Mouse (Mus musculus): ENCODE measurements around the gene Midn. TPM values are rescaled to one million over a fixed set of nuclear protein-coding genes. Genes with fewer than 3 reads are reported as not detected.

The Midn gene
- polyA plus RNA-seq, 1 experiment: 62.7 TPM

Other genes with a start within 250 kb of the Midn start
- gene Med16, start 239.3 kb upstream of the Midn start, polyA plus RNA-seq (2012; rRNA removed): 28.6 and 36.5 TPM in 2 replicates
- not detected in 2 replicates for gene Gm26602, start 237.4 kb upstream of the Midn start, polyA plus RNA-seq (2012; rRNA removed)
- 1.9 and 3.0 TPM in 2 replicates for gene Kiss1r, start 231.3 kb upstream of the Midn start, polyA plus RNA-seq (2012; rRNA removed)
- gene R3hdm4, start 227.1 kb upstream of the Midn start, polyA plus RNA-seq (2012; rRNA removed): 92.4 and 94.6 TPM in 2 replicates
- gene Arid3a, start 221.2 kb upstream of the Midn start, polyA plus RNA-seq (2012; rRNA removed): 3.6 and 9.1 TPM in 2 replicates
- 29.6 and 40.8 TPM in 2 replicates for gene Wdr18, start 188.1 kb upstream of the Midn start, polyA plus RNA-seq (2012; rRNA removed)
- not detected in 2 replicates for gene Grin3b, start 177.6 kb upstream of the Midn start, polyA plus RNA-seq (2012; rRNA removed)
- gene Tmem259, start 163.9 kb upstream of the Midn start, polyA plus RNA-seq (2012; rRNA removed): 194 and 223 TPM in 2 replicates
- gene Cnn2, start 159.7 kb upstream of the Midn start, polyA plus RNA-seq (2012; rRNA removed): 49.1 and 56.1 TPM in 2 replicates
- gene Abca7, start 151.8 kb upstream of the Midn start, polyA plus RNA-seq (2012; rRNA removed): 17.3 and 24.5 TPM in 2 replicates
- gene Arhgap45, start 131.6 kb upstream of the Midn start, polyA plus RNA-seq (2012; rRNA removed): 33.5 and 42.4 TPM in 2 replicates
- 146 and 172 TPM in 2 replicates for gene Polr2e, start 108.5 kb upstream of the Midn start, polyA plus RNA-seq (2012; rRNA removed)
- 282 and 473 TPM in 2 replicates for gene Gpx4, start 101.1 kb upstream of the Midn start, polyA plus RNA-seq (2012; rRNA removed)
- gene Sbno2, start 42.7 kb upstream of the Midn start, polyA plus RNA-seq (2012; rRNA removed): 67.2 and 91.7 TPM in 2 replicates
- gene Stk11, start 32.5 kb upstream of the Midn start, polyA plus RNA-seq (2012; rRNA removed): 112 and 115 TPM in 2 replicates
- gene Atp5d, start 9.6 kb upstream of the Midn start, polyA plus RNA-seq (2012; rRNA removed): 1,215 and 1,440 TPM in 2 replicates
- 5.0 TPM in 2 replicates for gene Cbarp, start 7.4 kb upstream of the Midn start, polyA plus RNA-seq (2012; rRNA removed)
- gene Cirbp, start 17.7 kb downstream of the Midn start, polyA plus RNA-seq (2012; rRNA removed): 52.6 and 63.1 TPM in 2 replicates
- gene 1600002K03Rik, start 24.7 kb downstream of the Midn start, polyA plus RNA-seq (2012; rRNA removed): 15.9 and 18.2 TPM in 2 replicates
- gene Efna2, start 31.2 kb downstream of the Midn start, polyA plus RNA-seq (2012; rRNA removed): 0.95 and 1.1 TPM in 2 replicates
- gene Mum1, start 78.2 kb downstream of the Midn start, polyA plus RNA-seq (2012; rRNA removed): 24.7 and 28.6 TPM in 2 replicates
- 553 and 570 TPM in 2 replicates for gene Ndufs7, start 100.8 kb downstream of the Midn start, polyA plus RNA-seq (2012; rRNA removed)
- 9.4 and 10.5 TPM in 2 replicates for gene Gamt, start 112.7 kb downstream of the Midn start, polyA plus RNA-seq (2012; rRNA removed)
- 52.1 and 67.7 TPM in 2 replicates for gene Dazap1, start 113.2 kb downstream of the Midn start, polyA plus RNA-seq (2012; rRNA removed)
- 1,621 and 1,622 TPM in 2 replicates for gene Rps15, start 144.2 kb downstream of the Midn start, polyA plus RNA-seq (2012; rRNA removed)
- 0.41 and 0.45 TPM in 2 replicates for gene Apc2, start 147.7 kb downstream of the Midn start, polyA plus RNA-seq (2012; rRNA removed)
- 69.0 and 72.5 TPM in 2 replicates for gene 2310011J03Rik, start 172.3 kb downstream of the Midn start, polyA plus RNA-seq (2012; rRNA removed)
- 8.2 and 15.5 TPM in 2 replicates for gene Pcsk4, start 181.2 kb downstream of the Midn start, polyA plus RNA-seq (2012; rRNA removed)
- gene Reep6, start 181.7 kb downstream of the Midn start, polyA plus RNA-seq (2012; rRNA removed): 50.1 and 127 TPM in 2 replicates
- gene Adamtsl5, start 200.1 kb downstream of the Midn start, polyA plus RNA-seq (2012; rRNA removed): 40.5 and 73.6 TPM in 2 replicates
- 0.68 and 2.8 TPM in 2 replicates for gene Plk5, start 208.2 kb downstream of the Midn start, polyA plus RNA-seq (2012; rRNA removed)
- 5.7 and 7.6 TPM in 2 replicates for gene Mex3d, start 239.4 kb downstream of the Midn start, polyA plus RNA-seq (2012; rRNA removed)